Mouse (Mus musculus) cerebellum, postnatal 10 days (tissue): ENCODE measurements around the gene Hist2h3c1.
"Not testable (repeated sequence)": the region's sequence is repeated elsewhere in the genome, so short reads cannot be mapped to it uniquely, and the experiment has no call there.

Source experiments
- DNase-seq, 2 experiments: peaks; one replicate each; pipeline ENCODE4 v3.0.0; 2021; ENCODE audit warnings: mixed read lengths in 2 of 2

Hist2h3c1 gene

GRCm38 (mm10) chr3:96246427-96246856, at the start of gene Hist2h3c1:
Hist2h3c1 (plus strand) TSS chr3:96246685.
- not testable (repeated sequence) for DNase-seq

GRCm38 (mm10) chr3:96197129-96197749, 49.2 kb upstream of the Hist2h3c1 start:
- DNase-seq, result peak; percentile 93 to 94

- no peak for DNase-seq
Measured at GRCm38 (mm10) chr3:96198181-96198580, 48.3 kb upstream of the Hist2h3c1 start.

- not testable (repeated sequence) for DNase-seq
Measured at GRCm38 (mm10) chr3:96198601-96199251, 47.8 kb upstream of the Hist2h3c1 start.

- DNase-seq, result no peak
Measured at GRCm38 (mm10) chr3:96199731-96200130, 46.8 kb upstream of the Hist2h3c1 start.

- DNase-seq, result no peak
Measured at GRCm38 (mm10) chr3:96207819-96208218, 38.7 kb upstream of the Hist2h3c1 start.

- peak; percentile 38 to 55 for DNase-seq
Measured at GRCm38 (mm10) chr3:96209242-96209641, 37.2 kb upstream of the Hist2h3c1 start.

- DNase-seq, result peak; percentile 37 to 62
Measured at GRCm38 (mm10) chr3:96219191-96219641, 27.3 kb upstream of the Hist2h3c1 start.

- DNase-seq, result peak; percentile 75 to 77
Measured at GRCm38 (mm10) chr3:96219661-96220130, 26.8 kb upstream of the Hist2h3c1 start, which contains the start of the genes Bola1 and Hist2h2ab. Bola1 (minus strand) TSS chr3:96219709. Hist2h2ab (plus strand) TSS chr3:96219865.

- DNase-seq, result not testable (repeated sequence)
Measured at GRCm38 (mm10) chr3:96220131-96220764, 26.2 kb upstream of the Hist2h3c1 start.

- peak; percentile 84 to 85 for DNase-seq
Measured at GRCm38 (mm10) chr3:96220765-96221639, 25.5 kb upstream of the Hist2h3c1 start, which contains the start of the genes Hist2h2ac and Hist2h2be. Hist2h2ac (minus strand) TSS chr3:96220880. Hist2h2be (plus strand) TSS chr3:96221119.

GRCm38 (mm10) chr3:96221640-96222038, 24.8 kb upstream of the Hist2h3c1 start:
- DNase-seq, result peak in 1 of 2 experiments; percentile 26

- DNase-seq, result peak; percentile 26 to 33
Measured at GRCm38 (mm10) chr3:96222774-96223173, 23.7 kb upstream of the Hist2h3c1 start.

GRCm38 (mm10) chr3:96225421-96225820, 21.1 kb upstream of the Hist2h3c1 start:
- DNase-seq, result no peak

- DNase-seq, result no peak
Measured at GRCm38 (mm10) chr3:96226695-96227648, 19.5 kb upstream of the Hist2h3c1 start.

- no peak for DNase-seq
Measured at GRCm38 (mm10) chr3:96228828-96229227, 17.7 kb upstream of the Hist2h3c1 start.

- DNase-seq, result no peak
Measured at GRCm38 (mm10) chr3:96230404-96230803, 16.1 kb upstream of the Hist2h3c1 start.

GRCm38 (mm10) chr3:96230910-96231757, 15.4 kb upstream of the Hist2h3c1 start:
- DNase-seq, result no peak

GRCm38 (mm10) chr3:96231758-96232120, 14.7 kb upstream of the Hist2h3c1 start:
- DNase-seq, result no peak

- DNase-seq, result no peak
Measured at GRCm38 (mm10) chr3:96234914-96235313, 11.6 kb upstream of the Hist2h3c1 start.
